Mouse (Mus musculus) cerebellum, adult 2 months (tissue): ENCODE measurements around the gene Gpank1.

Experiments used
- CTCF ChIP-seq: fragments of 200-500 bp; IDR thresholded peaks from 2 replicates; pipeline ENCODE4 v1.5.1; 2011; ENCODE audit warnings: low read depth, mild to moderate bottlenecking, control low read depth, low read length, moderate library complexity, borderline replicate concordance; ENCODE audit not compliant: insufficient read depth
- POLR2A ChIP-seq: fragments of 200-500 bp; IDR thresholded peaks from 2 replicates; pipeline ENCODE4 v1.6.1; 2011; ENCODE audit warnings: low read length, control low read depth, borderline replicate concordance; ENCODE audit not compliant: insufficient read depth

GRCm38 (mm10) chr17:35157254-35157653, 36.0 kb downstream of the Gpank1 start:
- TF ChIP-seq POLR2A (no peak), CTCF (no peak)
